Mouse (Mus musculus) testis, postnatal 14 days (tissue): Measurements from ENCODE around the gene Gm48552.

Experiments used
- DNase-seq: peaks from one replicate; pipeline ENCODE4 v3.0.0; 2021; ENCODE audit warnings: low spot score

Gm48552 gene

GRCm38 (mm10) chr10:81431526-81432168, 42.8 kb downstream of the Gm48552 start:
- DNase-seq: peak; percentile 75

GRCm38 (mm10) chr10:81432169-81432867, 43.5 kb downstream of the Gm48552 start:
- peak; percentile 38 for DNase-seq

GRCm38 (mm10) chr10:81432868-81433262, 44.1 kb downstream of the Gm48552 start:
- DNase-seq: peak; percentile 92

- peak; percentile 42 for DNase-seq
Measured at GRCm38 (mm10) chr10:81433541-81434289, 44.9 kb downstream of the Gm48552 start.

GRCm38 (mm10) chr10:81434361-81435263, 45.8 kb downstream of the Gm48552 start:
- DNase-seq: peak; percentile 55

GRCm38 (mm10) chr10:81435436-81435835, 46.6 kb downstream of the Gm48552 start:
- peak; percentile 81 for DNase-seq
